Mouse (Mus musculus): ENCODE results near the gene Ptma.

Ptma gene

DNA sequence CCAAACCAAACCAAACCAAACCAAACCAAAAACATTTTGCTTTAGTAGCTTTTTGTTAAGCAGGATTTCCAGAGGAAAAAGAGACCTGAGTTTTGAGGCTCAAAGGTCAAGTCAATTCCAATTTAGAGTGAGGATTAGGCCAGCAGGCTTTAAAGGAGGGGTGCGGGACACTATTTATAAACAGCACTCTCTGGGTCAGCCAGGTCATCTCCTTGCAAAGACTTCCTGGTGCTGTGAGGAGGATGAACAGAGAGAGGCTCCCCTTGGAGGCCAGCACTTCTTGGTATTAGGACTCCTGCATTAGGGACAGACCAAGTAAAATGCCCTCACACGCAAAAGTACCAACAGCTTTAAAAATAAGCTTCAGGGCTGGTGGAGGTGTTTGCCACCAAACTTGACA, 25.4 kb downstream of the Ptma start:
- no peak for DNase-seq

DNA sequence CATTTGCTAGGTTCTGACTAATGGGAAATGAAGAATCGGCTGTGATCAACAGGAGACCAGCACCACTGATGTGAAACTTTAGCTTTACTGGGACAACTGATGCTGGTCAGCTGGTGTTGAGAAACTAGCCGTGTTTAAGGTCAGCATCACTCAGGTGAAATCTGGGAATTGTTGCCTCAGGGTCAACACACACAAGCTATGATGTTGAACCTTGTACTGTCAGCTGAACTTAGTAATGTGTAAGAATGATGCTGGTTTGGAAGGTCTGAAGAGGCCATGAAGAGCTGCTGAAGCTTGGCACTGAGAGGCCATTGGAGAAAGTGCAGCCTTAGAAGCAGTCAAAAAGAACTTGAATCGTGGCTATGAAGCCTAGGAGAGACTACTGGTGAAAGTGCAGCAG, 29.1 kb downstream of the Ptma start:
- DNase-seq, result no peak

DNA sequence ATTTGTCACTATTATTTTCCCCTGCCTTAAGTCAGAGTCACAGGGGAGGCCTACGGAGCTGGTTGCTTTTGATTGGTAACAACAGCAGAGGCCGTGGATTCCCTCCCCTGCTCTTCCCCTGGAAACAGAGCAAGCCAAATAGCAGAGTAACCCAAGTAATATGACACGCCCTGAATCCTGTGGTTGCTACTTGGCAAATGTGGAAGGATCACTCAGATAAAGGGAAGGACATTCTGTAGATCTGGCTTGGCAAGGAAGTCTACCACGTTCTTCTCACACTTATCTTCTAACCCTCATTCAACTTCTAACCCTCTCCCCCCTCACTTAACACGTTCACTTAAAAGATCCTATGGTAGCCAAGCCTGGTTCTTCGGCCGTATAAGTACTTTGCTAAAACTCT, 31.3 kb downstream of the Ptma start:
- no peak for DNase-seq

DNA sequence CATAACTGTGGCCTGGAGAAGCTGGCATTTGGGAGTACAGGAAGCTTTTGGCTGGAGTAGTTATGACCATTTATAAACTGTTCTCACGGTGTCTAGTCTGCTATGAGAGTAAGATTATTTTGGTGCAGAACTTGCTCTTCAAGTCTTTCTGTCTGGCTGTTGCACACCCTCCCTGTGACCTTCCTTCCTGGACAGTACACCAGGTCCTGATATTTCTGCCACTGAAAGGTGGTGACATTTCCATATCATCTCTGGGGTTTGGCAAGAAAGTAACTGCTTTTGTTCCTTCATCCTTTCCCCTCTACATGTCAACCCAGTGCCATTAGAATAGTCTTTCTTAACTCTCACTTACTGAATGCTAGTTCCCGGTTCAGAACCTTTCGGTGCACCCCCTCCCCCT, 32.7 kb downstream of the Ptma start:
- DNase-seq, result no peak

DNA sequence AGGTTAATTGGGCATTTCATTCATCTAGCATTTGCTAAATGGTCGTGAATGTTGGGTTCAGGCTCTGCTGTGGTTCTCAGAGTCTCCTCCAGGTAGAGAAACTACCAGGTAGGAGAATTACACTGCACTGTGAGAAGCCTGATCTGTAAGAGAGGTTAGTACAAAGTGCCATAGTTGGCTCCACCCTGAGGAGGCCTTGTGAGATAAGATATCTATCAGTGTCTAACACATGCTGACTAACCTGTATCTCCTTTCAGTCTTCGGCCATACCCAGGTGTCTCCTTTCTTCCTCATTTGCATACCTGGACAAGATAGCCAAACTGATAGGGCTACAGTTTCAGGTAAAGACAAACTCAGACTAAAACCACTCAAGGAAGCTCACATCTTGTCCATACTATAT, 36.1 kb downstream of the Ptma start:
- DNase-seq, result no peak

DNA sequence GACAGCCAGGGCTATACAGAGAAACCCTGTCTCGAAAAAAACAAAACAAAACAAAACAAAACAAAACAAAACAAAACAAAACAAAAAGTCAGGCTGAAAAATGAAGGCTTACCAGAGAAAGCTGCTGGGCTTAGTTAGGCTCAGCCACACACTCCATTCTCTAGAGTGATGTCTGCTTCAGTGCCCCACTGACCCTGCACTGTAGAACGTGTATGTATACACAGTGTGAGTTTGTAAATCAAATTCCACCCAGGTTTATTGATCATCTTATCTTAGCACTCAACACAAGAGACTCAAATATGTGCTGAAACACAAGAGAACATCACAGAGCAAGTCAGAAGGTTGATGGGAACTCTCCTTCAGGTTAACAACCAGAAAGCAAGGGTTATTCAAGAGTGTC, 41.9 kb downstream of the Ptma start:
- DNase-seq, result no peak

DNA sequence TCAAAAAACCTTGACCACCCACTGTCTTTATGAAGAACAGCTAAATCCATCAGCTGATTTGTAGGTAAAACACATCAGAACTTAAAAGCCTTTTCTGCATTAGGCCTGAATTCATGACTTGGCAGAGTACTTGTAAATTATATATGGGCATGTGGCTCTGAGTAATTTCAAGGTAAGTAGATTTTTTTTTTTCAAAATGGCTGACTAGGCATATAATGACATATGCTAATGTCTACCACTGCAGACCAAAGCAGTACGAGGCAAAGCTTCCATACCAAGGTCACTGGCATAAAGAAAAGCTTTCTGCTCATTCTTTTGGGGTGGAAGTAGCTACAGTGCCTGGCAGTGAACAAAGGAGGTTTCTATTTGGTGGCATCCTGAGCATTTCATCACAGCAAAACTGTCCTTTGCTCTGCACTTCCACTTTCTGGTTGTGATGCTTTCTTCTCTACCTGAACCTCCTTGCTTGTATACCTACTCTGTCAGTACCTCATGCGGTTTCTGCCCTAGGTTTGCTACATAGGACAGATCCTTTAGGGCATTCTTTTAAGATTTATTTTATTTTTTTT, 42.9 kb downstream of the Ptma start:
- no peak for DNase-seq

DNA sequence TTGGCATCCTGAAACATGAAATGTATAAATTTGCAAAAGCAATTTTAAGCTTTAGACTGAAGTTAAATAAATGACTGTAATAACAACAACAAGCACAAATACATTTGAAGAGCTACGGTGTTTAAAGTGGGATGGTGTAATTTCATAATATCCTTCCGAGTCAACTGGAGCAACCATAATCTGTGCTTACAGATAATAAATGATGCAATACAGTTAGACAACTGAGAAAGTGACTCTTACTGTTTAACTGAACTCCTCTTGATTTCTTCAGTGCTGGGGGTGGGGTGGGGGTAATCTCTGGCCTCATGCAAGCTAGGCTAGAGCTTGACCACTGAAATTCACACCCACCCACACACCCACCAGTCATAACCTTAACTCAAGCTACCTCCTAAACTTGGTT, 44.9 kb downstream of the Ptma start:
- DNase-seq, result no peak

DNA sequence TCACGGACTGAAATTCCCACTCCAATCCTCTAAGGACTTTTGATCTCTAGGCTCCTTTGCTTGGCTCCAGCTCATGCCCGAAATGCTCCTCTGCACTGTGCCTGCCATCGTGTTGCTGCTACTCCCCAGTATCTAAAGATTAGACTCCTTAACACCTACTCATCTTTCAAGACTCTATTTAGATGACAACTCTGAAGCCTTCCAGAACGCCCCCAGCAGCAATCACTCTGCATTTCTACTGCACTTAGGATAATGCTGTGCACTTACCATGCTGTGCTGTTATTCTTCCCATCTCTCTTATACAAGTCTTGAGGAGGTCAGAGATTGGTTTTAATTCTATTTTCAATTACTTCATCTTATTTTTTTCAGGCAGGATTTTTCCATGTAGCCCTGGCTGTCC, 45.4 kb downstream of the Ptma start:
- no peak for DNase-seq

Data from B cell, adult 2 months (primary cell).